Comparison of ENCODE assay signal across 23 mouse cellular contexts in the genomic region with DNA sequence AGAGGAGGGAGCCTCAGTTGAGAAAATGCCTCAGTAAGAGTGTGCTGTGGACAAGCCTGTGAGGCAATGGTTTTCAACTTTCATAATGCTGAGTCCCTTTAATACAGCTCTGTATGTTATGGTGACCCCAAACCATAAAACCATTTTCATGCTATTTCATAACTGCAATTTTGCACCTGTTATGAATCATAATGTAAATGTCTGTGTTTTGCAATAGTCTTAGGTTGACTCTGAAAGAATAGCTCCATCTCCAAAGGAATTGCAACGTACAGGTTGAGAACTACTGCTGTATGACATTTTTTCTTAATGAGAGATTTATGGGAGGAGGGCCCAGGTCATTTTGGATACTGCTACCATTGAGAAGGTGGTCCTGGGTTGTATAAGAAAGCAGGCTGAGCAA. TPM values are rescaled to one million over a fixed set of nuclear protein-coding genes. Genes with fewer than 3 reads are reported as not detected.
"Had no signal": no experiment of that assay in that cellular context is flagged by ENCODE, and none has a peak within 500 bp of the region (broad histone marks: within the 10 kb centered on the region; RNA-seq: fewer than 3 reads in every experiment).

No protein-coding gene starts in this region.

- DNase-seq: kidney, postnatal 14 days; kidney, postnatal 4 days; liver; lung, adult 18-20 months; lung, postnatal 10 days; lung, postnatal 36 days; midbrain, embryonic 14.5 days; retina, postnatal 1 day; right cerebral cortex, postnatal 25 days; spleen, adult 18-20 months; thymus, postnatal 25 days had no signal

- H3K27ac ChIP-seq: limb, embryonic 10.5 days; limb, embryonic 13.5 days; liver, embryonic 12.5 days; liver, embryonic 15.5 days; lung, embryonic 15.5 days; neural tube, embryonic 12.5 days; neural tube, embryonic 15.5 days; stomach, embryonic 15.5 days had no signal

- H3K4me1 ChIP-seq: limb, embryonic 10.5 days; limb, embryonic 13.5 days; liver, embryonic 12.5 days; liver, embryonic 15.5 days; lung, embryonic 15.5 days; megakaryocyte, embryonic 14.5 days; neural tube, embryonic 12.5 days; neural tube, embryonic 15.5 days; stomach, embryonic 15.5 days had no signal

- H3K9ac ChIP-seq: limb, embryonic 13.5 days; liver, embryonic 12.5 days; liver, embryonic 15.5 days; lung, embryonic 15.5 days; neural tube, embryonic 12.5 days; neural tube, embryonic 15.5 days; stomach, embryonic 15.5 days had no signal

- H3K9me3 ChIP-seq: limb, embryonic 10.5 days; limb, embryonic 13.5 days; liver, embryonic 12.5 days; liver, embryonic 15.5 days; lung, embryonic 15.5 days; megakaryocyte, embryonic 14.5 days; neural tube, embryonic 12.5 days; neural tube, embryonic 15.5 days; stomach, embryonic 15.5 days had no signal

- H3K36me3 ChIP-seq: limb, embryonic 10.5 days; limb, embryonic 13.5 days; liver, embryonic 12.5 days; liver, embryonic 15.5 days; lung, embryonic 15.5 days; neural tube, embryonic 12.5 days; neural tube, embryonic 15.5 days; stomach, embryonic 15.5 days had no signal

- H3K27me3 ChIP-seq: limb, embryonic 13.5 days; liver, embryonic 12.5 days; liver, embryonic 15.5 days; lung, embryonic 15.5 days; megakaryocyte, embryonic 14.5 days; neural tube, embryonic 12.5 days; neural tube, embryonic 15.5 days; stomach, embryonic 15.5 days had no signal

- H3K4me2 ChIP-seq: limb, embryonic 13.5 days; liver, embryonic 12.5 days; liver, embryonic 15.5 days; lung, embryonic 15.5 days; midbrain, embryonic 11.5 days; neural tube, embryonic 12.5 days; neural tube, embryonic 15.5 days; stomach, embryonic 15.5 days had no signal

- H3K4me3 ChIP-seq: limb, embryonic 10.5 days; limb, embryonic 13.5 days; liver, embryonic 12.5 days; liver, embryonic 15.5 days; lung, embryonic 15.5 days; megakaryocyte, embryonic 14.5 days; neural tube, embryonic 12.5 days; neural tube, embryonic 15.5 days; stomach, embryonic 15.5 days had no signal

- ATAC-seq: liver, embryonic 12.5 days had no signal

RNA-seq across cellular contexts. Expression of gene Tnni3k, which starts 2.0 kb away (rescaled TPM):
- total RNA-seq: midbrain, postnatal 0 days had no signal
- polyA plus RNA-seq: kidney, embryonic 16.5 days; limb, embryonic 10.5 days; liver, embryonic 12.5 days; liver, embryonic 15.5 days; midbrain, embryonic 14.5 days; midbrain, postnatal 0 days; neural tube, embryonic 12.5 days; stomach, embryonic 15.5 days had no signal
